Mouse (Mus musculus) left cerebral cortex, postnatal 36 days (tissue): ENCODE results near the gene Atrnl1. TPM values are rescaled to one million over a fixed set of nuclear protein-coding genes. Genes with fewer than 3 reads are reported as not detected.

Source experiments
- DNase-seq, 2 experiments: peaks; one replicate each; pipeline ENCODE4 v3.0.0; 2021 to 2022; ENCODE audit warnings: low spot score in 2 of 2, mixed read lengths in 1 of 2
- intact Hi-C: fragments of 180-260 bp; cut with DNase I; formaldehyde crosslinking; loops from one replicate; pipeline ENCODE4 v1.15.1; 2025
- total RNA-seq, 2 experiments: library from RNA; stranded (reverse); gene quantifications; 2 replicates each; pipeline ENCODE4 v1.2.3; 2021

Gene Atrnl1
- total RNA-seq, 2 experiments from 2014 or later: 102 to 104 TPM

DNA sequence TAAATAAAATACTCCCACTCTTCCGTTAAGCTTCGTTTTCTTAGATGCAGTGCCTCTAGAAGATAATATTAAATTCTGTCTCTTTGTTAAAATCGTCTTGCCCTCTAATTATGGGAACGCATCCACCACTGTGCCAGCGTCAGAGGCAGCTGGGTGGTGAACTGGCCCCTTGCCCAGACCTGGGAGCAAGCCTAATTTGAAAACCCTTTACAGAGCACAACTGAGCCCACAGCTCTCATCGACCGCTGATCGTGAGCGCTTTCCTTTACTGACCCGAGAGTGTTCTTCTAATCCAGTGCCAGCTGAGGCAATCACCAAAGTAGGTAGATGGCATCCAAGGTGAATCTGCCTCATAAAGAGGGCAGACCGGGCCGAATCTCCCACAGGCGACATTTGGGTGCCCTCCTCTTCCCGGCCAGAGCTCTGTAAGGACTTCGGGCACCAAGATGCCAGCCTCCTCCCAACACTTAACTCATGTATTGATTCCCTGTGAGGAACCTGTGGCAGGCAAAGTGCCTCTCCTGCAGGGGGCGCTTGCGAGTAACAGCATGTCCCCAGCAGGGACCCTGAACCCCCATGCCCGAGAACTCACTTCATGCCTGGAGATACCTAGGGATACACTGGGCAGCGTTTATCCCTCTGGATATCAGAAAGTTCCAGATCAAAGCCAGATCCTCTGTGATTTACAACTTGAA, 507.5 kb downstream of the Atrnl1 start:
- intact Hi-C loops: no loop called here
- peak; percentile 32 to 53 for DNase-seq

DNA sequence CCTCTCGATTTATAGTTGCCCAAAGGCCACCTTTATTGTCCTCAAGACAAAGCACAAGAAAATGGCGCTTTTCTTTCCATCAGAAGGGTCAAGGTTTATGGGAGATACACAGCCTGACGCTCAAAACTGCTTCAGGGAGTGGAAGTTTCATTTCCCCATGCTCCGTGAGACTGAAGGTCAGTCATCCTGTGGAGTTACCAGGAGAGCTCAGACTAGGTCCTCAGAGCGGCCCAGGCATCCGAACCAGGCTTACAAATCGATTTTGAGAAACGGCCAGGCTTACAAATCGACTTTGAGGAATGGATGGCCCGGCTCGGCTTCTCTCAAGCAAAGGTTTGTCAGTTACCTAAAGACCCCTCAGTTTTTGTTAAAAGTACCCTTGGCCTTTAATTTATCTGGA, 508.0 kb downstream of the Atrnl1 start:
- intact Hi-C loops: no loop called here
- DNase-seq: no peak

DNA sequence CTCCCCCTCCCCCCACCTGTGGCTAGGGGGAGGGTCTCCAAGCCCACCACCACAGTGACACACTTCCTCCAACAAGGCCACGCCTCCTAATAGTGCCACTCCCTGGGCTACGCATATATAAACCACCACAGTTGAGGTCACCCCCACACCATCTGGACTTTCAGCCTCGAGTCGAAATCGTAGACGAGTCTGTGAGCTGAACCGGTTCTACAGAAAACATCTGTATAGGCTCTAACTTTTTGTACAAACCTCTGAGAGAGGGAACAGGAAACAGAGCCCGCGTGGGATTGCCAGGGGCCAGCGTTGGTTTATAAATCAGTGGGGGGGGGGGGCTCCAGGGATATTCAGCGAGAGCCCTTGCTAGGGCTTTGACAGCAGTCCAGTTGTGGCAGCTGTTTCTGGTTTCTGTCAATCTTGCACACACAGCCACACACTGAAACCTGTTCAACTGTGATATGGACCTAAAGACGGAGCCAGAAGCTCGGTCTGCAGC, 508.9 kb downstream of the Atrnl1 start:
- no peak for DNase-seq

DNA sequence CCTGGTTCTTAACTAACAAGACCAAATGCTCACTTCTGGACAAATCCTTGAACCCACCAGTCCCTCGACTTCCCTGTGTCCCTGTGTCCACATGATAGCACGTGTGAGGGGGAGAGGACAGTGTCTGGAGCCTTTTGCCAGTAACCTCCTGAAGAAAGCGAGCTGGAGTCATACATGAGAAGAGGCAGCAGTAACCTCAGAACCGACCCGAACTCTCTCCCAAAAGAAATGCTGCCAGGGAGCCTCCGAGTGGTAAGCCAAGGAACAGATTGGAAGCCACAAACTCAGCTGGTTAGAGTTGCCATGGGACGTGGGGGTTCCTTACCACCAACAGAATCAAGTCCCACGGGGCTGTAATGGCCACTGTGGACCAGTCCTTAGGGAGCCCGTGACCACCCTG, 509.8 kb downstream of the Atrnl1 start:
- intact Hi-C loops: no loop called here
- no peak for DNase-seq

More for the DNA sequence above, 508.9 kb downstream of the Atrnl1 start:
- intact Hi-C loops: no loop called here

DNA sequence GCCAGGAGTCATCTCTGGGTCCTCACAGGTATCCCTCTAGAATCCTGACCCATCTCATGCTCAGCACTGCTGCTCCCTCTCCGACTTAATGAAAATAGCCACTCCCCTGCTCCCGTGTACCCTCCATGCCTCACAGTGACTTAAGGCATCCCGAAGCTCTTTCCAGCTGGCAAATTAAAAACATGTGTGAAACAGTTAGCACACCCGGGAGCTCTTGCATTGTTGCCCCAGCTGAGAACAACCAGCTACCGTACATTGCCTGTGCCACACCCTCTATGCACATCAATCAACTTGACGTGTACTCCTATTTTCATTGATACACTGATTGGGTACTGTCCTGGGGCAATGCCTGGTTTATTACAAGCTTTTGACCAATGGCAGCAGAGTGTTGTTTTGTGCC, 510.8 kb downstream of the Atrnl1 start:
- intact Hi-C loops: no loop called here
- no peak for DNase-seq

DNA sequence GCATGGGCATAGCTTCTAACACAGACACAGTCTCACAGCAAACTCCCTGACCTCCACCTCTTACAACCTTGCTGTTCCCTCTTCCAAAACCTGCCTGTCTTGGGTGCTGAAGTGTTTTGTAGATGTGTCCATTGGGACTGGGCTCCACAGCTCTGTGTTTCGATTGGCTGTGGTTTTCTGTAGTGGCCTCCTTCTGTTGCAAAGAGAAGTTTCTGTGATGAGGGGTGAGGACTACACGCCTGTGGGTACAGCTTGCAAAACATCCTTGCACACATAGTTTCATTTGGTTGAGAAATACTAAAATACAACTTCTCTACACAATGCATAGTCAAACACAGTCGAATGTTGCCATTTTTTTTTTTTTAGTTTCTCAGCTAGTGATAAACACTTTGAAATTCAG, 512.8 kb downstream of the Atrnl1 start:
- intact Hi-C loops: no loop called here
- DNase-seq: no peak

DNA sequence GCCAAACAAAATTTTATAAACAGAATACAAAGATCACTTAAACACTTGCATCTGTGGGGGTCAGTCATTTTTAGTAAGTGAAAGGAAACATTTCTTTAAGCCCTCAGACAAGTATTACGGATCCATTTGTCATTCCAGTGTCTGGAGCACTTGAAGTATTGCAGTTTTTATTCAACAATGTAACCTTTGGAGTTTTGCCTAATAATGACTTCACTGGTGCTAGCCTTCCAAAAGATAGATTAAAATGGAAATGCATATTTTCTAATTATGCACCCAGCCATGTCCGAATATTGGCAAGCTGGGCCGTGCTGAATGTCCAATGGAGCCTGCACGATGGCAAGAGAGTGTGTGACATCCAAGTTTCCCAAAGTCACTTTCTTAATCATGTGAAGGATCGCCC, 513.7 kb downstream of the Atrnl1 start:
- no peak for DNase-seq
- intact Hi-C loops: no loop called here

DNA sequence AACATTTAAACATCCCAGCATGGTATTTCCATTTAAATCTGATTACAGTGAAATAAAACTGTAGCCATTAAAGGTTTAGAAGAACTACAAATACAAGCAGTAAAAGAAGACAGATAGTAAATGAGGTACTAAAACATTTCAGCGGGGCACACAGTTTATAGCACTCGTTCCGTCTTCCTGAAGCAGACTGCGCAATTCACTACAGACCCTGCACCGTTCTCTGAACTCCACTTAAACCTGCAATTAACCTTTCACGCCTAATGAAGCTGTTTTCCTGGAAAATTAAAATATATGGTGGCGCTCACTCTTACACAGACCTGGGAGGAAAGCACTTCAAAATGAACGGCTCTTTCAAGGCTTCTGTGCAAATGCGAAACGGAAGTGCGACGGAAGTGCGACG, 514.2 kb downstream of the Atrnl1 start:
- no peak for DNase-seq
- intact Hi-C loops: no loop called here

DNA sequence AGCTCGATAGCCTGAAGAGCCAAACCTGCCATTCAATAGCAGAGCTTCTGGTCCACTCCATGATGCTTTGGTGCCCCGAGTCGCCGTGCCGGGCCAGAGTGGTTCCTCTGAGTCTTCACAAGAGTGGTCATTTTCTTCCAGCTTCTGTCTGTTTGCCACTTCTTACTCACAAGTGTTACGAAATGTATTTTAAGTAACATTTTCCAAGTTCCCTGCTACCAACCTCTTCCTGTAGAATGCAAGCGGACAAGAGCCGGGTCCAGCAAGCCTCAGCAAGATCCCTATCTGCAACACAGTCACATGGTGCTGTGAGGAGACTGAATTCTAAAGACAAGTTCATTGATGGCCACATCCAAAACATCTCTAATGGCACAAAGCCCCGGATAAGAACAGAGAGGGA, 521.1 kb downstream of the Atrnl1 start:
- intact Hi-C loops: no loop called here

DNA sequence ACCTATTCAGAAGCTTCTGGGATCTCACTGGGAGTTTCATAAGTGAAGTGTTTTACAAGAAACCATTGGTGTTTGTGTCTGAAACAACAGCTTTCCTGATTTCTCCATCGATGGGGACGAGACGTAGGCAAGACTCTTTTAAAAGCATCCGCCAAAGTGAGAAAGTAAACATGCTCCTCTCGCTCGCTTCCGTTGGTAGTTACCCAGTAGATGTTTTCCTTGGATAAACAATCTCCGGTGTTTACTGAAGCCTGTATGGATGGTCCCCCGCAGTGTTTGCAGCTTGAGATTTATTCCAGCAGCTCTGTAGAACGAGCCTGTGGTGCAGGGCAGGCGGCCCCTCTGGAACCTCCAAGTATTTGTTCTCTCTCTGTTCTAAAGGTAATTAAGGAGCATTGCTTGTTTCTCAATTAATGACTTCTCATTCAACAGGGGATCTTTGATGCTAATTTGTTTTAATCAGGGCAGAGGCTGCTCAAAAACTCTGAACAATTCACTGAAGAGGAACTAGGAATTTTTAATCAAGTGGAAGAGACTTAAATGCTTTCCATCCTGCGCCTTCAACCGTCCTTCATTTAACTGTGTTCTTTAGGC, 529.5 kb downstream of the Atrnl1 start:
- DNase-seq: no peak
- intact Hi-C loops: no loop called here

More for the DNA sequence above, 521.1 kb downstream of the Atrnl1 start:
- no peak for DNase-seq

DNA sequence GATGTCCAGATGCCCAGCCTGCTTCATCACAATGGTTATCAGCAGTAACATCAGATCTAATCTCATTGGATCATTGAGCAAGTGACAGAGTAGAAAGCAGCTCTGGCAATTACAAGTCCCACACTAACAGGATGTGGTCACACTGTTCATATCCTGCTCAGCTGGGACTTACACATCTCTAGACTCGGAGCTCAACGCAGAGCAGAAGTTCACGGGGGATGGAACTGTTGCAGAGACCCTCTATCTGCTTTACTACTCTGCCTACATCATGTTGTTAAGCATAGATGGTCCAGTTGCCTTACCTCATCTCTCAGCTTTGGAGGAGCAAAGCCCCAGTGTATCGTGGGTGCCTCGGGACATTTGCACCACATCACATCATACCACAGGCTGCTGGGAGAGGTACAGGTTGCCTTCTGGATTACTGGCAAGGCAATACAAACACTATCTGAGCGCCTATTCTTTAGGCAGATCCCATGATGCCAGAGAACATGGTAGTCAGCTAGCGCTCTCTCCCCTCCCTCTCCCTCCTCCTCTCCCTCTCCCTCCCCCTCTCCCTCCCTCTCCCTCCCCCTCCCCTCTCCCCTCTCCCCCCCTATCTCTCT, 533.1 kb downstream of the Atrnl1 start:
- intact Hi-C loops: no loop called here
- DNase-seq: no peak

DNA sequence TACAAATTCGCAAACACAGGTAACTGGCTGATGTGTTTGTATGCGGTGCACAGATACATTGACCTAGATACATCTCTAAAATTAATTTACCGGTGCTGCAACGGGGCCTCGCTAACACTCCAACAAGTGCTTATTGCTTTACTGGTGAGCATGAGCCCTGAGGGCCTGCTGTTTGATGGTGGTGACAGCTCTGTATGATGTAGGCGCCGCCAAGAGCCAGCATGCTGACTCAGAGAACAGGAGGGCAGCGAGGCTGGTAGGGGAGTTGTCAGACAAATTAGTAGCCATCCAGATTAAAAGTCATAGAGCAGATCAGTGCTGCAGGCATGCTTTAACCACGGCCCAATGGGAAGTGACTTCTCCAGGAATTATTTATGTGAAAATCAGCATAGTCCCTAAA, 534.7 kb downstream of the Atrnl1 start:
- no peak for DNase-seq
- intact Hi-C loops: no loop called here

DNA sequence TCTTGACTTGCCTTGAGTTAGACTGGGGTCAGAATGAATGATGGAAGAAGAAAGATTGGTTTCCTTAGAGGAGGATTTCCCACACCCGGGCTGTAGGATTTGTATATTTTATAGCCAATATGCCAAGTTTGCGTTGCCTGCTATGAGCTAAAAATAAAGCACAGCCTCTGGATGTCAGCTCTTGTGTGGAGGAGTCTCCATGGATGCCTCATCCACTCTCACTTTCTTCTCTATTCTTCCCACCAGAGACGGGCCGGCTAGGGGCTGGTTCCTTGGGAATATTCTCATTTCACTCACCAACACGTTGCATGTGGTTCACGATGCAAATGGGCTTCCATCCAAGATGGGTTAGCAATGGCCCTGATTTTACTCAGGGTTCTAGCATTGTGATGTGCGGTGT, 540.4 kb downstream of the Atrnl1 start:
- intact Hi-C loops: no loop called here
- peak; percentile 11 to 17 for DNase-seq

DNA sequence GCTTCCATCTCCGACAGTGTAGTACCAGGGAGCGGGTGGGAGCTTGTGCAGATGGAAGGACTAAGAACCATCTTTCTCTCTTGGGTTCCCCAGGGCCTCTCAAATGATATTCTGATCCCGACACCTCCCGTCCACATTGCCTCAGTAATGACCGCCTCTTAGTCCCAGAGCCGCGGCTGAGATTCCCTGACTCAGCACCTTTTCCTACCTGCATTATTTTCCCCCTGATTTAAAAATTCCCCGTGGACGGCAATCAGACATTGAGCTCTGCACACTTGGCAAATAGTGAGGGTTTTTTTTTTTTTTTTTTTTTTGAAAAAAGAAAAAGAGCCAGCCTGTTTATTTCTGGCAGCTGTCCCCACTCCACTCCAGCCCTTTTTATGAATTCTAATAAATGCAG, 550.7 kb downstream of the Atrnl1 start:
- no peak for DNase-seq
- intact Hi-C loops: no loop called here

DNA sequence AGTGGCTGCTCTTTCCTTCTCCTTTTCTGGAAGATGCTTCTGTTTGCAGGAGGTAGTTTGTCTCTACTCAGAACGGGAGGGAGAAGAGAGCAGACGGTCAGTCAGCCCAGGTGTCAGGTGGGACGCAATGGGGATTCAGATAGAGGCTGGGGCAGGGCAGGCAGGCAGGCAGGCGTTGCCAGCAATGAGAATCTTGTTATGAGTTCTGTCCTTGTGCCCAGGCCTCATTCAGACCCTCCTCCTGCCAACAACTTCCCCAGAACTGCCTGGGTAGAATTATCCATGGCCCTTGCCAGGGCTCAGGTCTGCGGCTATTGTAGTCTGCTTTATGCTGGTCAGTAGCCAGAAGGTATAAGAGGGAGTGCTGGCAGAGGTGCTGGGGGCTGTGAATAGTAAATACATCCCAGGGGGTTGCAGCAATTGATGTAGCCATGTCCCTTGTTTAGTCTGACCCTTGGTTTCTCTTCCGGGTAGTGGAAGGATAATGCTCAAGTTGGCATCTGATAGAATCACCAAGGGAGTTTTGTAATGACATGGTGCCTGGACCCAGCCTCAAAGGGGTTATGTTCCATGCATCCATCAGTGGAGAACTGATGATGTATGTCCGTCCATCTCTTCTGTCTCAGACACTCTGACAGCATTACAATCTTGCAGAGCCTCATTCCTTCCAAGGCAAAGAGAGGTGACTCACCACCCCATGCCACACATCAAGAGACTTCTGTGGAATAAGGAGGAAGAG, 554.2 kb downstream of the Atrnl1 start:
- intact Hi-C loops: no loop called here
- DNase-seq: no peak

DNA sequence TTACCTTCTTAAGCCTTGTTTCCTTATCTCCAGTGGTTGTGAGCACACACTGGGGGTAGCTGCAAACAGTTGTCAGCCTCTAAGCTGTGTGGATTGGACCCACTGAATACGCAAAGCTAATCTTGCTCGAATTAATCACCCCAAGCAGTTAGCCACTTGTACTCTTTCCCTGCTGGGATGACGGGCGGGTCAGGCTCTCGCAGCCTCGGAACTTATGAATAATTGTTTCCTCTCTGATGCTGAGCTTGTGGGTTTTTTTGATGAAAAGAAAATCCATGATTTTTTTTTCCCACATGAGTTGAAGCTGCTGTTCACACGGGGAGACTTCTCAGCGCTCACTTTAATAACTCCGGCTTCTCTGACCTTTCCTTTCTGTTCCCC, 554.8 kb downstream of the Atrnl1 start:
- DNase-seq: no peak
- intact Hi-C loops: no loop called here

DNA sequence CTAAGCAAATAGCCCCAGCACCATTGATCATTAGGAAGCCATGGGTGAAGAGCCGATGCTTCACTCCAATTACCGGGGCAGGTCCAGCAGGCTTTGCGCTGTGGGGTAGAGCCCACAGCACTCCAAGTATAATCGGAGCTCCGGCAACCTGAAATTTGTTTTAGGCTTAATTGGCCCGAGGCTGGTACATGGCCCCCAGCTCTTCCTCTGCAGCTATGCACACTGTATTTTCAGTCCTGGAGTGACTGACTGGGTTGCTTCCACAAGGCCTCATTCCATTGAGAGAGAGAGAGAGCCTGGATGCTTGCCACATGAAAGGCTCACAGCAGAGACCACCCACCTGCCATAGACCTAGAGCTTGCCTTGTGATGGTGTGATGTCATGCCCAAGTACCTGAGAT, 555.3 kb downstream of the Atrnl1 start:
- no peak for DNase-seq
- intact Hi-C loops: no loop called here

DNA sequence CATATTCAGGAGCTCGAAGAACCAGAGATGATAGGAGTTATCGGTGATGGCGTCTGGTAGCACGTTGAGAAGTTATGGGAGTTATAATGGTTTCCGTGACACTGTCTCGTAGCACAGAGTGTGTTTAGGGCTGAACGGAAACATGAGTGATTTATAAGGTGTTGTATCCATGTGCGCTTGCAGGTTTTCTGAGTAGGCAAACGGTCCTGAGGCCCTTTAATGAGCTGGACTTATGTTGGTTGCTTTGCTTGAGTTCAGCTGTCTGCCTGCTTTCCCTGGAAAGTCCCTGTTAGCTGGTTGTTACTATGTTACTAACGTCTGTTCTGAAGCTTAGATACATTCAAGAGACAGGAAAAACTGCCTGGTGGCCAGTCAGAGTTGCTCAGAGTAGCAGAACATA, 567.6 kb downstream of the Atrnl1 start:
- no peak for DNase-seq
- intact Hi-C loops: no loop called here

DNA sequence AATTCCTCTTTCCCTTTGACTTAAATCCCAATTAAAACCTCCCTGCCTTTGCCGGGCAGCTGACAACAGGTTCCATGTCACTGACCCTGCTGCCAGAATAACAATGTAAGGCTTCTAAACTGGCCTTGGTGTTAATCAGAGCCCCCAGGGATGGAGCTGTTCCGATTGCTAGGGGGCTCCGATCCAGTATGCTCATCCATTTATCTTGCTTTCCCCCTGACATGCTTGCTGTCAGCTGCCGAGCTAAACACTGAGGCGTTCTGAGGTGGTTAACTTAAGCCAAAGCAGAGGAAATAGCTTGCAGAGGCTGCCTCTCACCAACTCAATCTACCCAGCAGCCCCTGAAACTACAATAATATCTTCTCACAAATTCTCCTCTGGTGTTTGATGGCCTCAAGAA, 569.9 kb downstream of the Atrnl1 start:
- no peak for DNase-seq
- intact Hi-C loops: no loop called here
